Mouse (Mus musculus): Measurements from ENCODE around the gene Nrip2.

DNA sequence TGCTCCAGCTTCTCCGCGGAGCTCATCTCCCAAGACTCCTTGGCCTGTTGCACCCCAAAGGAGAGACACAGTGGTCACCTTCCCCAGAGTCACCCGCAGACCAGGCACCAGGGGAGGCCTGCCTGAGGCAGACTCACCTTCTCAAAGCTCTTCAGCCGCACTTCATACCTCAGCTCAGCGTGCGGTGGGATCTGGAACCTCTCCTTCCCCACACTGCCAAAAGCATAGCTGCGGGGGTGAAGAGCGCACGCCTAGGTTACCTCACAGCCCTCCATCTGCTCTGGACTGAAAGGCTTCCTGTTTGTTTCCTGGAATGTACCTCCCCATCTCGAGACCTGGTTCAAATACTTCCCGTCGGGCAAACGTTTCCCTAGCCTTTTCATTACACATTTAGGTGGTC lies 34.5 kb downstream of the Nrip2 start:
- TF ChIP-seq POLR2A (IDR thresholded peaks at IDR 0.05; ENCODE audit: borderline replicate concordance, insufficient read depth, low read length), result no peak
- TF ChIP-seq CTCF (IDR thresholded peaks at IDR 0.05; ENCODE audit: borderline replicate concordance, insufficient read depth, low read depth, low read length), result no peak

Data from cerebellum, adult 2 months (tissue).